Mouse (Mus musculus) ES-E14 (cell line): ENCODE results near the gene Fasn. TPM values are rescaled to one million over a fixed set of nuclear protein-coding genes. Genes with fewer than 3 reads are reported as not detected.

Experiments
- DNase-seq: peaks from one replicate; pipeline ENCODE4 v3.0.0-alpha.2; 2013; ENCODE audit warnings: low read depth, low spot score
- H3K27ac ChIP-seq: 2 replicates; pipeline ENCODE4 v1.5.1; 2012; ENCODE audit warnings: low read depth, mild to moderate bottlenecking, low read length, moderate library complexity, mixed read lengths; ENCODE audit not compliant: poor library complexity, insufficient read depth, severe bottlenecking
- H3K36me3 ChIP-seq: 2 replicates; pipeline ENCODE4 v1.6.1; 2012; ENCODE audit warnings: mild to moderate bottlenecking, low read length, moderate library complexity, mixed read lengths; ENCODE audit not compliant: control insufficient read depth, poor library complexity, insufficient read depth, severe bottlenecking
- H3K4me1 ChIP-seq, 2 experiments: fragments of 150-350 bp in 1 of 2; sonication (generic) in 1 of 2; 2 replicates each; pipeline ENCODE4 v1.6.1; 2012; ENCODE audit warnings: low read length in 2 of 2, mild to moderate bottlenecking in 1 of 2, mixed read lengths in 1 of 2; ENCODE audit not compliant: control insufficient read depth in 2 of 2, insufficient read depth in 2 of 2, poor library complexity in 1 of 2
- H3K4me3 ChIP-seq, 2 experiments: fragments of 150-350 bp in 1 of 2; sonication (generic) in 1 of 2; 2 replicates each; pipeline ENCODE4 v1.5.1; 2012; ENCODE audit warnings: low read length in 2 of 2, low read depth in 1 of 2, mild to moderate bottlenecking in 1 of 2, mixed read lengths in 1 of 2; ENCODE audit not compliant: insufficient read depth in 1 of 2, poor library complexity in 1 of 2, severe bottlenecking in 1 of 2
- H3K9ac ChIP-seq: 2 replicates; pipeline ENCODE4 v1.6.1; 2012; ENCODE audit warnings: low read depth, mild to moderate bottlenecking, low read length, mixed read lengths; ENCODE audit not compliant: poor library complexity, insufficient read depth, severe bottlenecking
- H3K9me3 ChIP-seq: fragments of 150-350 bp; sonication (generic); 2 replicates; pipeline ENCODE4 v1.6.1; 2012; ENCODE audit warnings: low read depth, mild to moderate bottlenecking, low read length; ENCODE audit not compliant: control insufficient read depth, insufficient read depth
- CHD2 ChIP-seq: IDR thresholded peaks from 2 replicates; pipeline ENCODE4 v1.6.1; 2014; ENCODE audit warnings: mild to moderate bottlenecking, low read depth, low read length, inconsistent platforms
- HCFC1 ChIP-seq: IDR thresholded peaks from 2 replicates; pipeline ENCODE4 v1.6.1; 2012; ENCODE audit warnings: low read length, inconsistent platforms, borderline replicate concordance; ENCODE audit not compliant: insufficient read depth
- MAFK ChIP-seq: IDR thresholded peaks from 2 replicates; pipeline ENCODE4 v1.6.1; 2014; ENCODE audit warnings: mild to moderate bottlenecking, low read depth, low read length, inconsistent platforms; ENCODE audit not compliant: insufficient read depth
- ZC3H11A ChIP-seq: IDR thresholded peaks from 2 replicates; pipeline ENCODE4 v1.6.1; 2012; ENCODE audit warnings: low read depth, mild to moderate bottlenecking, inconsistent platforms, low read length, borderline replicate concordance
- ZNF384 ChIP-seq: IDR thresholded peaks from 2 replicates; pipeline ENCODE4 v1.6.1; 2012; ENCODE audit warnings: low read depth, low read length, inconsistent platforms
- in situ Hi-C, 2 experiments: fragments of 600-800 bp; cut with MboI; formaldehyde crosslinking; loops; one replicate each; pipeline ENCODE4 v1.15.1; 2025; ENCODE audit warnings: low sequenced_read_pairs in 2 of 2, inconsistent platforms in 1 of 2; ENCODE audit not compliant: unreplicated experiment in 2 of 2
- total RNA-seq: library from RNA; depleted of rRNA; stranded (reverse); fragments of 300-350 nt; gene quantifications from 2 replicates; pipeline ENCODE4 v1.2.3, GENCODE M21; 2012

The Fasn gene
- total RNA-seq, 1 experiment = 210 TPM

DNA sequence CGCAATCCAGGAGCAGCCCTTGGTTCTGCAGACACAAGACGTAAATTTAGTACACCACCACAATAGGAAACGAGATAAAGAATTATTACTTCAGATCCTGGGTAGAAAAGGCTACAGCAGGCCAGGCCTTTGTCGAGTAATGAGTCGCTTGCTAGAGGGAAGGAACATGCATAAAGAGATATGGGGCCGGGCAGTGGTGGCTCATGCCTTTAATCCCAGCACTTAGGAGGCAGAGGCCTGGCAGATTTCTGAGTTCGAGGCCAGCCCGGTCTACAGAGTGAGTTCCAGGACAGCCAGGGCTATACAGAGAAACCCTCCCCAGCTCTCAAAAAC is 27.8 kb downstream of the Fasn start:
- Histone ChIP-seq H3K36me3 (peaks cover 37% of the 10 kb centered on the region), H3K9me3 (no peaks in the 10 kb centered on the region), H3K27ac (no peak overlapping the region), H3K4me1 (peaks cover 1 to 13% of the 10 kb centered on the region in 2 experiments; a peak in 1 of 4 replicates), H3K9ac (peak overlapping the region; percentile 41; the same call in 1 of the 2 replicates), H3K4me3 (peak overlapping the region; percentile 47 to 49)
- TF ChIP-seq HCFC1 = no peak
- no peak for TF ChIP-seq MAFK
- no peak for TF ChIP-seq ZNF384
- no peak for TF ChIP-seq CHD2
- no peak for TF ChIP-seq ZC3H11A
- in situ Hi-C loops = no loop called here
- DNase-seq = no peak

DNA sequence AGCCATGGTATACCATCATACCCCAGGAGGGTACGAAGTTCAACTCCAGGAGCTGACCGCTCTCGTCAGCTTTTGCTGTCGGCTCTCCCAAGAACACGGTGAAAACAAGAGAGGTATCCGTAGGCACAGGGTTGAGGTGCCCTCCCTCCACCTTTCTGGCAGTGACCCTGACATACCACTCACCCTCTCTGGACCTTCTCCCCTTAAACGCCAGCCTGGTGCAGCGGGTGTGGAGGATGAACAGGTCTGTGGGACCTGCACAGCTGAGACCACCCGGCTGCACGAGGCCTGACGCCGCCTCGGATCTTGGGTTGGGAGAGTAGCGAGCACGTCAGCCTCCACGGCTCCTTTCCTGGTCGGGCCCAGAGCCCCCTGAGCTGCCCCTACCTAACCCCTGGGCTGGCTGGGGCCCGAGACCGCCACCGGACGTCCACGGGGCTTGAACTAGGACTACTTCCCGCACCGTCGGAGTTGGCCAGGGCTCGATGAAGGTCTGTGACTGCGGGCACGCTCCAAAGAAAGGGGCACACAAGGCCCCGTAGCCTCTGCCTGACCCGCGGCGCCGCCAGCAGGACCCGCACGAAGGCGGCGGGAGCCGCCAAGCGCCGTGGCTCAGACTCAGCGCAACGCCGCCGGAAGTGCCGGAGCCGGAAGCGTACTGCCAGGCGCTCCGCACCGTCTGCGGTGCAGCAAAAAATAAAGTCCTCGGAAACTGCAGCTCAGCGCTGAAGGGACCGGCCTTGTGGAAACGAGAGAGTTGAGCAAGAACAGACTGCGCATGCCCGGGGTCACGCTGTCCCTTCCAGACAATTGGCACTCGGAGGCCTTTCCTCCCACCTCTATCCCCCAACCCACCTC is 28.4 kb downstream of the Fasn start, which contains the start of gene Dus1l:
Gene Dus1l, minus strand, starts transcription at position 648 of the 858 bp plus-strand sequence.
- peak; percentile 98 for DNase-seq
- H3K9me3 ChIP-seq = no peaks in the 10 kb centered on the region
- H3K27ac ChIP-seq = 0 out of 2 replicates have a peak within 1 kb of the TSS, but pooled peaks have one; percentile 24
- in situ Hi-C loops = no loop called here
- peak within 1 kb of the TSS; percentile 81 to 95 for H3K4me3 ChIP-seq
- peaks cover 1 to 13% of the 10 kb centered on the region in 2 experiments; a peak in 1 of 4 replicates for H3K4me1 ChIP-seq
- H3K36me3 ChIP-seq = peaks cover 43% of the 10 kb centered on the region
- peak; percentile 61; the same call in 1 of the 2 replicates for TF ChIP-seq CHD2
- TF ChIP-seq HCFC1 = peak; percentile 92
- no peak for TF ChIP-seq ZNF384
- TF ChIP-seq MAFK = no peak
- TF ChIP-seq ZC3H11A = no peak
- H3K9ac ChIP-seq = peak within 1 kb of the TSS; percentile 96

DNA sequence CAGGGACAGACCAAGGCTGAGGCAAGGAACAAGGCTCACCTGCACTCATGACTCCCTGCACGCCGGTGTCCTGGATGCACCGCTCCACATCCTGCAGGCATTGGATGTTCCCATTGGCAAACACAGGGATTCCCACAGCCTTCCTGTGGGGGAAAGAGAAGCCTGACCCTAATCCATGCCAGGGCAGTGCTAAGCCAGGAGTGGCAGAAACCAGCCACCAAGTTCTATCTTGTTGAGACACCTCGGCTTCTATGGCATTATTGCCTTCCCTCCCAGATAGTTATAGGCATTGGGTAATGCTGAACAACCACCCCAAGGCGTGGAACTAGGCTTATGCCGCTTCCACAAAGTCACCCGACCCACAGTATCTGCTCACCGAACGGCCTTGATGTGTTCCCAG is 31.7 kb downstream of the Fasn start:
- Histone ChIP-seq H3K4me3 (no peak overlapping the region), H3K9me3 (no peaks in the 10 kb centered on the region), H3K9ac (no peak overlapping the region), H3K27ac (peak overlapping the region; percentile 20; the same call in 1 of the 2 replicates), H3K4me1 (peaks cover 1 to 7% of the 10 kb centered on the region in 2 experiments; a peak in 1 of 4 replicates), H3K36me3 (peaks cover 72% of the 10 kb centered on the region)
- in situ Hi-C loops = no loop called here
- no peak for TF ChIP-seq HCFC1
- TF ChIP-seq CHD2 = no peak
- TF ChIP-seq ZNF384 = no peak
- TF ChIP-seq MAFK = no peak
- DNase-seq = no peak

DNA sequence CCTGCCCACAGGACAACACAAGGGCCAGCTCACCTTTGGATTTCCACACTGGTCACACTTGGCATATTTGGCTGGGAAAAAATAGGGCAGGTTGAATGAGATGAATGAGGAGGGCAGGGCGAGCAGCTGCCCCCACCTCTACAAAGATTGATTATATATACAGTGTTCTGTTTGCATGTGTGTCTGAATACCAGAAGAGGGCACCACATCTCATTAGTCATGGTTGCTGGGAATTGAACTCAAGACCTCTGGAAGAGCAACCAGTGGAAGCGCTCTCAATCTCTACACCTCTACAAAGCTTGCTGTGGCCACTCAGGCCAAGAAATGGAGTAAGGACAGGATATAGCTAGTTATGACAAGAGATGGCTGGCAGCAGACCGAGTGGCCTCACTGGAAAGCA is 34.5 kb downstream of the Fasn start:
- Histone ChIP-seq H3K4me1 (0 out of 4 replicates have a peak, but pooled peaks cover 0 to under 1% of the 10 kb centered on the region in 2 experiments), H3K9ac (no peak overlapping the region), H3K36me3 (peaks cover 83% of the 10 kb centered on the region), H3K27ac (no peak overlapping the region), H3K4me3 (no peak overlapping the region), H3K9me3 (no peaks in the 10 kb centered on the region)
- TF ChIP-seq ZNF384 (no peak), MAFK (no peak), ZC3H11A (no peak), CHD2 (no peak), HCFC1 (no peak)
- no peak for DNase-seq
- in situ Hi-C loops = no loop called here
